Mouse (Mus musculus): ENCODE measurements around the gene Hnrnpk.

DNA sequence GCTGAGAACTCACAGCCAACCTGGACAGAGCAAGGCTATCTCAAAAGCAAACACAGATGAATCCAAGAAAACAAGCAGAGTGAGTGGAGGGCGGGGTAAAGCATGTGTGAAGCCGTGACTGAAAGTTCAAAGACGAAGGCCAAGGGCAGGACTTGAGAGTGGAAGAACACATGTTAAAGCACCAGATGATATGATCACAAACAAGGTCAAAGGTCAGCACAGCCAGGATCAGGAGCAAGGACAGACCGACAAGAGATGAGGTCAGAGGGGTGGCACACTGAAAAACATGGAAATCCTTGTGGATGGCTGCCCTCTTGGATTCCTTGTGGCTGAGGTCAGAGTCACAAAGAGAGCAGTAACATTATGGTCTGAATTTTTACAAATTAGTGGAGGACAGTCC, 52.5 kb downstream of the Hnrnpk start:
- TF ChIP-seq CTCF (IDR thresholded peaks at IDR 0.05; ENCODE audit: control insufficient read depth, insufficient read depth, insufficient replicate concordance, low read depth, low read length) (no peak), POLR2A (IDR thresholded peaks at IDR 0.05; ENCODE audit: control insufficient read depth, low read depth, low read length) (no peak)
